Mouse (Mus musculus) kidney, adult 18-20 months (tissue): Measurements from ENCODE around the gene Olfr502.
"Not testable (repeated sequence)": the region's sequence is repeated elsewhere in the genome, so short reads cannot be mapped to it uniquely, and the experiment has no call there.

Source experiments
- DNase-seq: peaks from one replicate; pipeline ENCODE4 v3.0.0; 2021

Olfr502 gene

DNA sequence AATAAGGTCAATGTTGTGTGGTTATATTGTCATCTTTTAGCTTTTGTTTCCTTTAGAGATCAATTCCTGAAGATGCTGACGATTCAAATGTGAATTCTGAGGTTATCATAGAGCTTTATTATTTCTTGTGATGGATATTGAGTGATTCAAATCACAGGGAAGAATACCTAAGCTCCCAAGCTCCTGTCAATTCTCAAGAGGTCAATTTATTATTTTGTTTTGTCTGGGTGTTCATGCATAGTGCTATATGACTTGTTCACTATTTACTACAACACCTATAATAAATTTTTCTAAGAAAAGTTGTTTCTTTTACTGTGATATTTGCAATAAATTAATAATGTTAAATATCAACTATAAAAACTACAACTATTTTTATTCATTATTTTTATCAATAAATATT, at the start of gene Olfr502:
Olfr502 (minus strand) TSS at position 101 of the 400 bp plus-strand sequence.
- DNase-seq: no peak

DNA sequence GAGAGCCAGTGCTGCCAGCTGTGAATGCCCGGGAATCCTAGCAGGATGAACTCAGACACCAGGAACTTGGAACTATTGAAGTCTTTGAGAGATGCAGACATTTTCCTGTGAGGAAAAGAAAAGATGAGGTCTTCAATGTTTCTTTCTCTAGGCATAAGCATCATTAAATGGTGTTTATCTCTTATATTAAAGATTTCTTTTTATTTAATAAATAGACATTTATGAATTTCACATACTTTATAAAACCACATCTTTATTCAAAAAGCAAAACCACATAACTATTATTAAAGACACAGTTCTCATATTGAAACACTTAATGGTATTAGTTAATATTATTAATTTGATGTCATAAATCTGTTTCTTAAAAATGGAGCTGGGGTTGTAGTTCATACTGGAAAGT, 40.8 kb upstream of the Olfr502 start, which contains the start of gene Olfr504:
Olfr504 (minus strand) TSS at position 101 of the 400 bp plus-strand sequence.
- DNase-seq: no peak

DNA sequence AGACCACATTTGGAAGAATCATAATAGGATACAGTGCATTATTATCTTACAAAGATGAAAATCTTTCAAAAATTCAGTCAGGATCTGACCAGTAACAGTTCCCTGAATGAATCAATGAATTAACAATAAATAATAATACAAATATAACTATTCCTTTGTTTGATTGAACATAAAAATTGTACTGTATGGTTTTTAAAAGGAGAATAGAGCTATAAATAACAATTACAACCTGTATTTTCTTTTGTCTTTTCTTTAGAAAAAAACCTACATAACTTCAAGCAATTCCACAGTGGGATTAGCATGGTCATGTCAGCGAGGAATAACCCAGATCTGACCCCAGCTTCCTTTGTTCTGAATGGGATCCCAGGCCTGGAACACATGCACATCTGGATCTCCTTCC, 19.4 kb upstream of the Olfr502 start, which contains the start of gene Olfr503:
Olfr503 (plus strand) TSS at position 301 of the 400 bp plus-strand sequence.
- not testable (repeated sequence) for DNase-seq

DNA sequence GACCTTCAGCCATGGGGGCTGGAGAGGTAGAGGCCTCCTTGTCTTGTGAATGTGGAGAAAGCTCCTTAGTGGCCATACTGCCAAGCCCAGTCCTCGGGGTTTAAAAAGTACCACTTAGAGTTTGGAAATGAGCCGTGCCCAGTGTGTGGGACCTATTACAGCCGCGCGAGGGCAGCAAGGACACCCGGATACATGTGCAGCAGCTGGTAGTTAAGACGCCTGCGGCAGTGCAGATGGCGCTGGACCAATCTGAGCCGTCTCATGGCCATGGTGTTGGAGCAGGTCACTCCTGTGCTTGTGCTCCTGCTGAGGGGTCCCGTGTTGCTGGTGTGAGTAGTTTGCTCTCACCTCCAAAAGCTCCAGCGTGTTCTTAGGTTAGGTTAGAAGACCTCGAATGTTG, 17.6 kb upstream of the Olfr502 start:
- no peak for DNase-seq
